Mouse (Mus musculus) adrenal gland, adult (tissue): Measurements from ENCODE around the gene Mrpl18.
"Not testable (repeated sequence)": the region's sequence is repeated elsewhere in the genome, so short reads cannot be mapped to it uniquely, and the experiment has no call there.

Experiments used
- DNase-seq, 2 experiments: peaks; one replicate each; pipeline ENCODE4 v3.0.0; 2022 to 2023; ENCODE audit warnings: low spot score in 1 of 2; ENCODE audit not compliant: inconsistent age in 2 of 2

Gene Mrpl18

GRCm38 (mm10) chr17:12915881-12916583 is at the start of gene Mrpl18:
Mrpl18 (minus strand) TSS chr17:12916345.
- DNase-seq, result peak; percentile 99 to 100

GRCm38 (mm10) chr17:12963476-12963875 is 47.3 kb upstream of the Mrpl18 start:
- DNase-seq, result no peak

GRCm38 (mm10) chr17:12960331-12960873 is 44.3 kb upstream of the Mrpl18 start, which contains the start of gene Acat2:
Acat2 (minus strand) TSS chr17:12960747.
- peak; percentile 95 to 99 for DNase-seq

- DNase-seq, result not testable (repeated sequence)
Measured at GRCm38 (mm10) chr17:12959377-12959776, 43.2 kb upstream of the Mrpl18 start.

- peak in 1 of 2 experiments; percentile 53 for DNase-seq
Measured at GRCm38 (mm10) chr17:12956664-12957063, 40.5 kb upstream of the Mrpl18 start.

- no peak for DNase-seq
Measured at GRCm38 (mm10) chr17:12949669-12950068, 33.5 kb upstream of the Mrpl18 start.

- DNase-seq, result no peak
Measured at GRCm38 (mm10) chr17:12942459-12943162, 26.5 kb upstream of the Mrpl18 start.

GRCm38 (mm10) chr17:12941543-12942260 is 25.6 kb upstream of the Mrpl18 start:
- no peak for DNase-seq

GRCm38 (mm10) chr17:12940151-12940805 is 24.1 kb upstream of the Mrpl18 start, which contains the start of gene Acat3:
Acat3 (minus strand) TSS chr17:12940600.
- DNase-seq, result peak; percentile 21 to 65

- not testable (repeated sequence) for DNase-seq
Measured at GRCm38 (mm10) chr17:12939377-12940148, 23.4 kb upstream of the Mrpl18 start.

- DNase-seq, result no peak
Measured at GRCm38 (mm10) chr17:12938077-12938476, 21.9 kb upstream of the Mrpl18 start.

GRCm38 (mm10) chr17:12937412-12937970 is 21.3 kb upstream of the Mrpl18 start:
- DNase-seq, result no peak

- DNase-seq, result no peak
Measured at GRCm38 (mm10) chr17:12935719-12936118, 19.6 kb upstream of the Mrpl18 start.

- DNase-seq, result peak in 1 of 2 experiments; percentile 78
Measured at GRCm38 (mm10) chr17:12931576-12931975, 15.4 kb upstream of the Mrpl18 start.

GRCm38 (mm10) chr17:12925703-12926180 is 9.6 kb upstream of the Mrpl18 start:
- DNase-seq, result no peak

- peak in 1 of 2 experiments; percentile 54 for DNase-seq
Measured at GRCm38 (mm10) chr17:12925001-12925400, 8.9 kb upstream of the Mrpl18 start.

- DNase-seq, result no peak
Measured at GRCm38 (mm10) chr17:12921073-12921472, 4.9 kb upstream of the Mrpl18 start.

GRCm38 (mm10) chr17:12916588-12917380 is 639 bp upstream of the Mrpl18 start:
- DNase-seq, result no peak

- no peak for DNase-seq
Measured at GRCm38 (mm10) chr17:12915488-12915880, 661 bp downstream of the Mrpl18 start, which contains the start of gene Tcp1. Tcp1 (plus strand) TSS chr17:12915701.
